Mouse (Mus musculus) cerebellum, adult (tissue): ENCODE data around the gene Tmem161a.
"Not testable (repeated sequence)": the region's sequence is repeated elsewhere in the genome, so short reads cannot be mapped to it uniquely, and the experiment has no call there.

Experiments
- ATAC-seq: cut with Nextera tagmentation; 2 replicates; pipeline ENCODE4 v1.9.2; 2017; ENCODE audit warnings: mild to moderate bottlenecking, moderate library complexity, mixed read lengths; ENCODE audit not compliant: insufficient number of reproducible peaks, low FRiP score, low TSS enrichment

Tmem161a gene

GRCm38 (mm10) chr8:70204757-70205156, 32.6 kb downstream of the Tmem161a start:
- no peak for ATAC-seq

GRCm38 (mm10) chr8:70208130-70208529, 36.0 kb downstream of the Tmem161a start:
- no peak for ATAC-seq

GRCm38 (mm10) chr8:70210538-70210937, 38.4 kb downstream of the Tmem161a start:
- no peak for ATAC-seq

- no peak for ATAC-seq
Measured at GRCm38 (mm10) chr8:70211275-70211674, 39.1 kb downstream of the Tmem161a start.

GRCm38 (mm10) chr8:70211726-70212111, 39.6 kb downstream of the Tmem161a start:
- peak; percentile 10; the same call in 1 of the 2 replicates for ATAC-seq

- peak; percentile 94 for ATAC-seq
Measured at GRCm38 (mm10) chr8:70212112-70213055, 40.2 kb downstream of the Tmem161a start, which contains the start of gene Slc25a42. TSS of gene Slc25a42 (minus strand) at chr8:70212305.

GRCm38 (mm10) chr8:70214411-70214810, 42.3 kb downstream of the Tmem161a start:
- no peak for ATAC-seq

- no peak for ATAC-seq
Measured at GRCm38 (mm10) chr8:70215092-70215491, 42.9 kb downstream of the Tmem161a start.

- ATAC-seq, result not testable (repeated sequence)
Measured at GRCm38 (mm10) chr8:70216161-70216560, 44.0 kb downstream of the Tmem161a start.

GRCm38 (mm10) chr8:70216566-70216965, 44.4 kb downstream of the Tmem161a start:
- no peak for ATAC-seq

GRCm38 (mm10) chr8:70217441-70217840, 45.3 kb downstream of the Tmem161a start:
- no peak for ATAC-seq

GRCm38 (mm10) chr8:70219107-70219684, 47.0 kb downstream of the Tmem161a start:
- ATAC-seq, result no peak

GRCm38 (mm10) chr8:70220236-70220840, 48.2 kb downstream of the Tmem161a start:
- no peak for ATAC-seq

- no peak for ATAC-seq
Measured at GRCm38 (mm10) chr8:70220911-70221310, 48.8 kb downstream of the Tmem161a start.

GRCm38 (mm10) chr8:70222041-70222440, 49.9 kb downstream of the Tmem161a start:
- no peak for ATAC-seq

GRCm38 (mm10) chr8:70223341-70223740, 51.2 kb downstream of the Tmem161a start:
- no peak for ATAC-seq

GRCm38 (mm10) chr8:70227997-70228396, 55.8 kb downstream of the Tmem161a start:
- ATAC-seq, result no peak

GRCm38 (mm10) chr8:70230837-70231236, 58.7 kb downstream of the Tmem161a start:
- ATAC-seq, result no peak
